Mouse (Mus musculus): ENCODE results near the gene Vmn1r86. TPM values are rescaled to one million over a fixed set of nuclear protein-coding genes. Genes with fewer than 3 reads are reported as not detected.
"Not testable (repeated sequence)": the region's sequence is repeated elsewhere in the genome, so short reads cannot be mapped to it uniquely, and the experiment has no call there.

Vmn1r86 gene
- not detected for total RNA-seq (2021)
- long read RNA-seq, experiment 1: 0 reads
- long read RNA-seq, experiment 2: 0 reads

GRCm38 (mm10) chr7:13119817-13120216, at the start of gene Vmn1r86:
Gene Vmn1r86, minus strand, starts transcription at chr7:13119917.
- no peak for DNase-seq (ENCODE audit: low spot score in 2 of 2)

- DNase-seq (ENCODE audit: low spot score in 2 of 2): no peak
These were observed 39.6 kb upstream of the Vmn1r86 start, which contains the start of gene Vmn1r88 for GRCm38 (mm10) chr7:13159268-13159667. Gene Vmn1r88, plus strand, starts transcription at chr7:13159568.

DNA sequence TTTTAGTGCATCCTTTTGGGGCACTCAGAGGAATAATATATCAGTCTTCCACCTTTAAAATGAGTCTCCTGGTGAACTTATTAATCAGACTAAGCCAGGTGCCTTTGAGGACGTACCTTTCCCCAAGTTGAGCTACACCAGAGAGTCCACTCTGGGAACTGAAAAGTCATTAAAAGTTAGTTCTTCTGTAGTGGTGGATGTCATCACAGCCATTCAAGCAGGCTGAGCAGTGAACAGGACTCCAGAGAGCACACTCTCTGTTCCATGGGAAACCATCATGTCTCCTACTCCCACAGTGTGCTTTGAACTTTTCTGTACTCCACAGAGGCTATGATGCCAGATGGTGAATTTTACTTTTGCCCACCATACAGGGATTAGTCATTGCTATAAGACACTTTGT, 20.3 kb upstream of the Vmn1r86 start, which contains the start of gene Vmn1r87:
Gene Vmn1r87, minus strand, starts transcription at position 101 of the 400 bp plus-strand sequence.
- DNase-seq (ENCODE audit: low spot score in 2 of 2): no peak

DNA sequence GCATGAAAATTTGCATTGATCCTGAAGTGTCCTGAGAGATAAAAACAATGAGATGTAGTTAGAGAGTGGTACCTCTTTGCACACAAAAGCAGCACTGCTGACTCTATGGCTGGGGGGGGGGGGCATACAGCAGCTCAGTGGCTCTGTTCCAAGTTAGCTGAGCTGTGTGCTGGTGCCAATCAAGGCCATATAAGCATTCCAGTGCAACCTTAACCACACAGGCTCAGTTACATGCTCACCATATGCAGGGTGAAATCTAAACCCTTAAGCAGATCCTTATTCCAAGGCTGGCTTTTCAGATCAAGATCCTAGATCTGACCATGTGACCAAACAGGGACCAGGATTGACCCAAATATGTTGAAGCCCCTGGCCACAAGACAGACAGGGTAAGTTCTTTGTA, 17.6 kb upstream of the Vmn1r86 start:
- DNase-seq (ENCODE audit: low spot score in 2 of 2): no peak

- no peak for DNase-seq (ENCODE audit: low spot score in 2 of 2)
These were observed 12.1 kb upstream of the Vmn1r86 start for GRCm38 (mm10) chr7:13131856-13132255.

DNA sequence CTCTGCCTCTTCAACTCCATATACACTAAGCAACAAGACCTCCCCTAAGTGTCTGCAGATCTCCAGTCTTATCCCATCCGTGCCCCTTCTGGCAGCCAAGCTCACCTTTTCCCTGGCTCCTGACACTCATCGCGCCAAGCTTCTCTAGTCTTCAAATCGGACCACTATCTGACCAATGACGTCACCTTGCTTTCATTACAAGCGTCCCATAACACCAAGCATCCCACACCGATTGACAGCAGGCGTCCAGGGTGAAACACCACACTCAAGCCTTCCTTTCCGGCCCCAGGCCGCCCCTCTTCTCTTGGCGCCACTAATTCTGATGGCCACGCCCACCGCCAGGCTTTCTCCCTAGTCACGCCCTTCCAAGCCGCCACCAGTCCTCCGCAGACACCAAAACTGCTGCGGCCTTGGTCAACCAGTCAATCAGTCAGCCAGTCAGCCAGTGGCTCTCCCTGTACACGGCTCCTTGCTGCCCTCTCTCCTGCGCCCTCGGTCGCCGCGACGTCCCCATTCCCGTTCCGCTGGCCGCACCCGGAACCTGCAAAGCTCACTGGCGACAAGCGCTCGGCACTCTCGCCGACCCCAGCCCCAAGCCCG, 3.9 kb upstream of the Vmn1r86 start:
- peak in 1 of 2 experiments; percentile 3 for DNase-seq (ENCODE audit: low spot score in 2 of 2)

- no peak for DNase-seq (ENCODE audit: low spot score in 2 of 2)
These were observed 24.6 kb downstream of the Vmn1r86 start, which contains the start of gene Vmn1r85 for GRCm38 (mm10) chr7:13095073-13095472. Gene Vmn1r85, minus strand, starts transcription at chr7:13095173.

DNA sequence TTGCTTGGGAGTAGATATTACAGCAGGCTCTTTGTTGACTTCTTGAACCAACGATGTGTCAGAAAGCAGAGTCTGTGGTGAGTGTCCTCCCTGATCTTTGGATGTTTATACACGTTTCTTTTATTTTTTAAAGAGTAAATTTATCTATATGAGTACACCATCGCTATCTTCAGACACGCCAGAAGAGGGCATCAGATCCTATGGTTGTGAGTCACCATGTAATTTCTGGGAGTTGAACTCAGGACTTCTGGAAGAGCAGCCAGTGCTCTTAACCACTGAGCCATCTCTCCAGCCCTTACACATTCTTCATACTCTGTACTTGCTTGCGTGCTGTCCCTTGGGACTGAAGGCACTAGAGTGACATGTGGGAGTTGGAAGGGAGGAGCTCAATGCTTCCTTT, 47.4 kb downstream of the Vmn1r86 start:
- no peak for DNase-seq (ENCODE audit: low spot score in 2 of 2)

- not testable (repeated sequence) for DNase-seq (ENCODE audit: low spot score in 2 of 2)
These were observed 56.3 kb downstream of the Vmn1r86 start for GRCm38 (mm10) chr7:13063399-13063798.

GRCm38 (mm10) chr7:13059536-13059935, 60.2 kb downstream of the Vmn1r86 start:
- DNase-seq (ENCODE audit: low spot score in 2 of 2): no peak

DNA sequence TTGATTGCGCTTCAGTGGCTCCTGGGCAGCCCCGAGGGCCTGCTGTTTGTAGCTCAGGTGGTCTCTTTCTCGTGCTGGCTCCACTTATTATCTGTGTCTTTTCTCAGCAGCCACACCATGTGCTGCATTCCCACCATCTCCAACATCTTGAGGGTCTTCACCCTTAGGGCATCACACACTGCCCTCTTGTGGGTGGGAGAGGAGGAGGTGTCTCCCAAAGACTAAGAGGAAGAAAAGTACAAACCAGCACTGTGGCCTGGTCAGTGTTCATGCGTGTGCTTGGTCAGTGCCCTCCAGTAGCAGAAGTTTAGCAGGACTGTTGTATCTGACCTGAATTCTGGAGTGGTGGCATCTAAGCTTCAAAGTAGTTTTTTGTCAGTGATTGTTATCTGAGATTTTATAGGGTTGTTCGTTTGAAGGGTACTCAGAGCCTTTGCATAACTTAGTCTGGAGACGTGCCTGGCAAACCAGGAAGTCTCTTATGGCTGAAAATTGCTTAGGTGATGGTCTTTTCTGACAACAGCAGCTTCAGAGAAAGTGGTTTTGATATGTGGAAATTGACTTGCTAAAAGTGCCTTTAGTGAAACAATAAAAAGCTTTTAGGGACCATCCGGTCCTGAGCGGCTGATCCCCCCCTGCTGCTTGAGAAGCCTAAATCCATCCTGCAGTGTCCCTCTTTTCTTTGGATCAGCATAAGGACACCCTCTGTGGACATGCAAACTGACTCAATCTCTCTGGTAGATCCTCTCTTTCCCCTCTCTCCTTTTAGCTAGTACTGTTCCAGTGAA, 62.6 kb downstream of the Vmn1r86 start:
- no peak for DNase-seq (ENCODE audit: low spot score in 2 of 2)

DNA sequence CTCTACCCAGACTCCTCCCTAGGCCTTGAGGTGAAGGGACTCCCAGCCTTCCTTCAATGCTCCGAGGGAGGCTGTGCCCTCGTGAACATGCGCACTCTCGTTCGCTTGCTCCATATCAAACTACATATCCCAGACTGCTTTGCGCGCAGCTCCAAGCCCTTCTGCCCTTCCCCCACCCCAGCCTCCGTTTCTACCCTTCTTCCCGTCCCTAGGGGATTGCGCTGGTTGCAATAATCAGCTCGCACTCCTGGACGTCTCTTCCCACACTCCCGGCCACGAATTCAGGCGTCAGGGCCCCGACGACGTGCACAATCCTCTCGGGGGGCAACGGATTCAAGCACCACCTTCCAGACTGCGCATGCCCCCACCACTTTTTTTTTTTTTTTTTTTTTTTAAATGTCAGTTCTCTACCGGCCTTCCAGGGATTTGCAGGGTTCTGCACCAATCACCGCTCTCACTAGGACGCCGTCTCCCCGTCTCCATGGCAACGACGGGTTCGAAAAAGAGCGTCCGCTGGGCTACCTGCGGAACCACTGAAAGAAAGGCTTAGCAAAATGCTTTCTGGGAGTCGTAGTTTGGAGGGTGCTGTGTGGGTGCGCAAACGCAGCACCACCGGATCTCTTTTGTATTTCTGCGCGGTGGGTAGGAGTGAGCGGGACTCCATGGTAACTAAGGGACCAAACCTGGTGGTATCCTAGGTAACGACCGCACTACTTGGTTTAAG, 65.3 kb downstream of the Vmn1r86 start, which contains the start of gene Mzf1:
Gene Mzf1, minus strand, starts transcription at position 478 of the 724 bp plus-strand sequence.
- DNase-seq (ENCODE audit: low spot score in 2 of 2): peak; percentile 79 to 86

DNA sequence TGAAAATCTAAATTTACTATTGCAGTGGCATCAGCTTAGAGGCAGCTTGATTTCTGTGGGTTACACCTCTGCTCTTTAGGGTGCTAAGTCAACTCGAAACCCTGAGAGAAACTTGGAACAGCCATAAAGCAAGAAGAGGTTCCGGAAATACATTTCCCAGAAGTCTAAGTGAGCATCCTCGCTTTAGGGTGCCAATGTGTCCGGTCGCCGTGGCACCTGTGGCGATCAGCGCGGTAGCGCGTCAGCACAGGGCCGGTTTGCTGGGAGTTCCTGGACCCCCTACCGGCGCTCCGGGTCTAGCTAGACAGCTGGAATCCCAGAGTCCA, 65.8 kb downstream of the Vmn1r86 start:
- no peak for DNase-seq (ENCODE audit: low spot score in 2 of 2)

GRCm38 (mm10) chr7:13053501-13053900, 66.2 kb downstream of the Vmn1r86 start:
- no peak for DNase-seq (ENCODE audit: low spot score in 2 of 2)

DNA sequence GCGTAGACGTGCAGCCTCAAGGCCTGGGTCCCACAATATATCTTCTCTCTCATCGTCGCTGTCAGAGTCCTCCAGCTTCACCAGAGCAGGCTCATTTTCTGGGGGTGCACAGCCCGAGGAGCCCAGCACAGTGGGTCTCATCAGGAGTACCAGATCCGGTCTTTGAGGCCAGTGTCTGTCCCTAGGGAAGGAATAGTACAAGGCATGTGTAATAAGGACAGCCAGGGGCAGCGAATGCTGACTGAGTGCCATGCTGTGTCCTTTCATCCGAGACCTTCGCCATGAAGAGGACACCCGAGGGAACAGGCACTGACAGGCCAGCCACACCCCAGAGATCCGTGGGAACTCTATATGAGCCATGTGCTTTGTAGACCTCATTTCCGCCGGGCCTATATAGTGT, 66.7 kb downstream of the Vmn1r86 start:
- no peak for DNase-seq (ENCODE audit: low spot score in 2 of 2)

Other genes with a start within 250 kb of the Vmn1r86 start
- gene Zfp128, start 238.7 kb downstream of the Vmn1r86 start, total RNA-seq (2021): 1 to 10 TPM; 3.0 to 4.0 TPM
- 10 to 100 TPM; 13.9 to 14.2 TPM for gene Zscan22, start 222.1 kb downstream of the Vmn1r86 start, total RNA-seq (2021)
- gene Rps5, start 197.6 kb downstream of the Vmn1r86 start, total RNA-seq (2021): 100 to 1,000 TPM; 896 to 922 TPM
- gene Rnf225, start 192.5 kb downstream of the Vmn1r86 start, total RNA-seq (2021): under 1 TPM; 0.30 to 0.45 TPM
- gene Zfp324, start 154.1 kb downstream of the Vmn1r86 start, total RNA-seq (2021): 1 to 10 TPM; 8.4 to 9.5 TPM
- 1 to 10 TPM; 5.7 to 6.5 TPM for gene Zfp446, start 142.1 kb downstream of the Vmn1r86 start, total RNA-seq (2021)
- under 1 TPM in 1 of 2 experiments, not detected in 1; 0.70 TPM for gene Slc27a5, start 121.7 kb downstream of the Vmn1r86 start, total RNA-seq (2021)
- gene Trim28, start 120.8 kb downstream of the Vmn1r86 start, total RNA-seq (2021): 100 to 1,000 TPM; 201 to 235 TPM
- gene Zbtb45, start 109.9 kb downstream of the Vmn1r86 start, total RNA-seq (2021): 10 to 100 TPM; 12.1 to 12.5 TPM
- 100 to 1,000 TPM; 210 to 213 TPM for gene Chmp2a, start 85.1 kb downstream of the Vmn1r86 start, total RNA-seq (2021)
- gene Ube2m, start 81.6 kb downstream of the Vmn1r86 start, total RNA-seq (2021): 100 to 1,000 TPM; 162 to 182 TPM
- 1 to 10 TPM; 1.8 to 2.2 TPM for gene Mzf1, start 65.2 kb downstream of the Vmn1r86 start, total RNA-seq (2021)
- not detected for gene Vmn1r85, start 24.7 kb downstream of the Vmn1r86 start, total RNA-seq (2021)
- gene Vmn1r87, start 20.2 kb upstream of the Vmn1r86 start, total RNA-seq (2021): not detected
- under 1 TPM; 0.06 to 0.10 TPM for gene Vmn1r88, start 39.7 kb upstream of the Vmn1r86 start, total RNA-seq (2021)
- not detected for gene Vmn1r89, start 93.1 kb upstream of the Vmn1r86 start, total RNA-seq (2021)
- gene Lig1, start 157.4 kb upstream of the Vmn1r86 start, total RNA-seq (2021): 1 to 10 TPM; 6.6 to 9.8 TPM
- gene Zswim9, start 158.8 kb upstream of the Vmn1r86 start, total RNA-seq (2021): 1 to 10 TPM; 8.4 to 9.6 TPM
- under 1 TPM; 0.20 to 0.38 TPM for gene Pla2g4c, start 204.7 kb upstream of the Vmn1r86 start, total RNA-seq (2021)

Data from adrenal gland, adult 18-20 months (tissue).